Mouse (Mus musculus): ENCODE measurements around the gene Timm17b.

DNA sequence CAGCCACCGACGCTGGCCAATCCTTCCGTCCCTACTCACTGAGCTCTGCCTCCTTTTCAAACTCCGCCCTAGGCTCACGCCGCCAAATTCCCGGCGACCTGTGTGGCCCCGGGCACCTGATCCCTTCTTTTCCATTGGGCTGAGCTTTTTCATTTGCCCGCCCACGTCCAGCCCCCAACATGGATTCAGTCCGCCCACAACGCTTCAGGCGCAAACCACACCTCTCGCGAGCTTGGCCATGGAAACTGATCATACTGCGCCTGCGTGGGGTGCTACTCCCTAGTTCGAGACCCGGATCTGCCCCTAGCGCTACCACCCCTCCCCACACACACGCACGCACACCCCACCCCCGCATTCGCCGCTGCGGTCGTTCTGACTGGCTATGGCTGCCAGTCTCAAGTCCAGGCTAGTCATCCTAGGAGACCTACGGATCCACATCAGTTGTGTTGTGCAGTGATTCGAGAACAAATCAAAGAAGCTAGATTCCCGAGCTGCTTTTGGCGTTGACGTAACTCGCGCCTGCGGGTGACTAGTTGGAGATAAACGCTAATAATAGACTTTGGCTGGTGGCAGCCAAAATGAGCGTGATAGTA, 48.8 kb downstream of the Timm17b start:
- TF ChIP-seq HCFC1 (IDR thresholded peaks at IDR 0.05; ENCODE audit: borderline replicate concordance, insufficient read depth, low read length) (no peak), ZNF384 (IDR thresholded peaks at IDR 0.05; ENCODE audit: low read depth, low read length) (no peak), CHD2 (IDR thresholded peaks at IDR 0.05; ENCODE audit: low read depth, low read length) (peak; percentile 93), MAFK (IDR thresholded peaks at IDR 0.05; ENCODE audit: insufficient read depth, low read depth, low read length) (no peak), ZC3H11A (IDR thresholded peaks at IDR 0.05; ENCODE audit: borderline replicate concordance, low read depth, low read length) (no peak)
